Mouse (Mus musculus) heart, adult 8-10 months (tissue): ENCODE data around the gene Il18r1. TPM values are rescaled to one million over a fixed set of nuclear protein-coding genes. Genes with fewer than 3 reads are reported as not detected.
A peak's percentile ranks its signal among the peaks of the same experiment; 100 is the strongest.

ENCODE experiments used
- DNase-seq: peaks from one replicate; pipeline ENCODE4 v3.0.0; 2022; ENCODE audit warnings: low spot score
- total RNA-seq, 4 experiments: library from RNA; stranded (reverse); gene quantifications; 2 replicates each; pipeline ENCODE4 v1.2.4; 2022

The Il18r1 gene
- total RNA-seq, 4 experiments from 2014 or later = 0.19 to 1.9 (median 0.39) TPM

GRCm38 (mm10) chr1:40494594-40494993, 29.2 kb downstream of the Il18r1 start:
- DNase-seq = no peak

- DNase-seq = no peak
Observed at GRCm38 (mm10) chr1:40499708-40500107, 34.4 kb downstream of the Il18r1 start.

GRCm38 (mm10) chr1:40501126-40501525, 35.8 kb downstream of the Il18r1 start:
- DNase-seq = no peak

- DNase-seq = no peak
Observed at GRCm38 (mm10) chr1:40501546-40502398, 36.4 kb downstream of the Il18r1 start.

- DNase-seq = no peak
Observed at GRCm38 (mm10) chr1:40504548-40504947, 39.2 kb downstream of the Il18r1 start.

- DNase-seq = no peak
Observed at GRCm38 (mm10) chr1:40514851-40515585, 49.7 kb downstream of the Il18r1 start, which contains the start of gene Il18rap. Il18rap (plus strand) TSS chr1:40515362.

- no peak for DNase-seq
Observed at GRCm38 (mm10) chr1:40516364-40516763, 51.0 kb downstream of the Il18r1 start.

GRCm38 (mm10) chr1:40522918-40523317, 57.6 kb downstream of the Il18r1 start:
- no peak for DNase-seq

- DNase-seq = no peak
Observed at GRCm38 (mm10) chr1:40523971-40524722, 58.8 kb downstream of the Il18r1 start.

GRCm38 (mm10) chr1:40529287-40529686, 63.9 kb downstream of the Il18r1 start:
- DNase-seq = no peak

GRCm38 (mm10) chr1:40537577-40537976, 72.2 kb downstream of the Il18r1 start:
- DNase-seq = no peak

GRCm38 (mm10) chr1:40544650-40545049, 79.3 kb downstream of the Il18r1 start:
- peak; percentile 58 for DNase-seq

- no peak for DNase-seq
Observed at GRCm38 (mm10) chr1:40546645-40547044, 81.3 kb downstream of the Il18r1 start.

GRCm38 (mm10) chr1:40547064-40547572, 81.8 kb downstream of the Il18r1 start:
- no peak for DNase-seq

GRCm38 (mm10) chr1:40547762-40548161, 82.4 kb downstream of the Il18r1 start:
- no peak for DNase-seq

Other genes starting within 250 kb of the Il18r1 start
- 1 to 10 TPM; 4.2 to 5.4 (median 5.1) TPM for gene Il1r1, start 240.5 kb upstream of the Il18r1 start, total RNA-seq
- gene Il1rl2, start 140.9 kb upstream of the Il18r1 start, total RNA-seq = 1 to 10 TPM in 2 of 4 experiments, under 1 TPM in 2; 0.60 to 1.7 (median 1.2) TPM
- 1 to 10 TPM in 1 of 4 experiments, under 1 TPM in 3; 0.37 to 1.6 (median 0.87) TPM for gene Il1rl1, start 36.0 kb upstream of the Il18r1 start, total RNA-seq
- gene Il18rap, start 49.8 kb downstream of the Il18r1 start, total RNA-seq = under 1 TPM in 1 of 4 experiments, not detected in 3; 0.20 TPM
- gene Slc9a4, start 114.5 kb downstream of the Il18r1 start, total RNA-seq = under 1 TPM; 0.06 to 0.54 (median 0.17) TPM
- 1 to 10 TPM; 2.5 to 2.9 (median 2.6) TPM for gene Slc9a2, start 215.0 kb downstream of the Il18r1 start, total RNA-seq